Mouse (Mus musculus) heart, embryonic 11.5 days (tissue): Measurements from ENCODE around the gene Gm10230. TPM values are rescaled to one million over a fixed set of nuclear protein-coding genes. Genes with fewer than 3 reads are reported as not detected.
"Not testable (repeated sequence)": the region's sequence is repeated elsewhere in the genome, so short reads cannot be mapped to it uniquely, and the experiment has no call there.

Experiments
- ATAC-seq: fragments of 200-750 bp; cut with Nextera tagmentation; replicated peaks from 2 replicates; pipeline ENCODE4 v1.8.0; 2017; ENCODE audit warnings: moderate library complexity; ENCODE audit not compliant: insufficient number of reproducible peaks, low FRiP score, low TSS enrichment
- H3K27ac ChIP-seq: fragments of 300-500 bp; sonication (generic); 2 replicates; pipeline ENCODE4 v1.5.1; 2014; ENCODE audit warnings: mild to moderate bottlenecking, low read depth, low read length
- H3K27me3 ChIP-seq: fragments of 300-500 bp; sonication (generic); 2 replicates; pipeline ENCODE4 v1.6.1; 2014; ENCODE audit warnings: mild to moderate bottlenecking, low read length, mixed read lengths; ENCODE audit not compliant: control insufficient read depth, insufficient read depth
- H3K36me3 ChIP-seq: fragments of 300-500 bp; sonication (generic); 2 replicates; pipeline ENCODE4 v1.6.1; 2014; ENCODE audit warnings: mild to moderate bottlenecking, low read length, moderate library complexity, mixed read lengths; ENCODE audit not compliant: control insufficient read depth, insufficient read depth
- H3K4me1 ChIP-seq: fragments of 300-500 bp; sonication (generic); 2 replicates; pipeline ENCODE4 v1.6.1; 2014; ENCODE audit warnings: low read length; ENCODE audit not compliant: control insufficient read depth, insufficient read depth
- H3K4me2 ChIP-seq: fragments of 300-500 bp; sonication (generic); 2 replicates; pipeline ENCODE4 v1.6.1; 2014; ENCODE audit warnings: mild to moderate bottlenecking, moderate library complexity
- H3K4me3 ChIP-seq: fragments of 300-500 bp; sonication (generic); 2 replicates; pipeline ENCODE4 v1.5.1; 2014; ENCODE audit warnings: low read depth, low read length
- H3K9ac ChIP-seq: fragments of 300-500 bp; sonication (generic); 2 replicates; pipeline ENCODE4 v1.6.1; 2014; ENCODE audit warnings: mild to moderate bottlenecking, low read depth, low read length, moderate library complexity
- H3K9me3 ChIP-seq: fragments of 300-500 bp; sonication (generic); replicated peaks from 2 replicates; pipeline ENCODE4 v1.6.1; 2016; ENCODE audit warnings: low read length; ENCODE audit not compliant: control insufficient read depth
- WGBS: fragments of 180-500 bp; shearing (Covaris S2); extraction: QIAGEN DNeasy Blood & Tissue Kit; methylation state at CpG from one replicate; pipeline ENCODE4 v1.1.7; 2014; ENCODE audit not compliant: insufficient replicate concordance; 5-methylcytosine and 5-hydroxymethylcytosine counted together
- microRNA-seq: library from miRNA; unstranded; fragments of <30 nt; microRNA quantifications from one replicate; pipeline ENCODE4, GENCODE M21; 2016; ENCODE audit warnings: borderline number of aligned reads
- polyA plus RNA-seq: library from polyadenylated mRNA; unstranded; fragments of >200 nt; fragmentation: Nextera tagmentation; extraction: Ambion mirVana; gene quantifications from 2 replicates; pipeline ENCODE4 v1.2.1, GENCODE M21; 2014

Gm10230 gene
- not detected in 2 replicates for polyA plus RNA-seq

GRCm38 (mm10) chrX:27494782-27495181 is at the start of gene Gm10230:
TSS of gene Gm10230 (minus strand) at chrX:27494882.
- H3K4me3 ChIP-seq, ATAC-seq: not testable (repeated sequence)
- no CpG with 5 or more reads among the region's 7 CpGs for WGBS

More at GRCm38 (mm10) chrX:27494782-27495181, at the start of gene Gm10230:
- H3K9me3 ChIP-seq, H3K27me3 ChIP-seq, H3K4me2 ChIP-seq, H3K9ac ChIP-seq, H3K4me1 ChIP-seq, H3K36me3 ChIP-seq, H3K27ac ChIP-seq: not testable (repeated sequence)

Small RNAs within 50 kb of the gene (microRNA-seq; reads per million reads assigned to microRNA genes)
- gene Gm44452, result not detected
